Mouse (Mus musculus) hindbrain, embryonic 15.5 days (tissue): ENCODE data around the gene Fads6. TPM values are rescaled to one million over a fixed set of nuclear protein-coding genes. Genes with fewer than 3 reads are reported as not detected.

ENCODE experiments used
- ATAC-seq: fragments of 200-750 bp; cut with Nextera tagmentation; 2 replicates; pipeline ENCODE4 v1.8.0; 2017; ENCODE audit warnings: low read depth, moderate number of reproducible peaks, moderate TSS enrichment; ENCODE audit not compliant: low FRiP score
- H3K27ac ChIP-seq: fragments of 300-500 bp; sonication (generic); replicated peaks from 2 replicates; pipeline ENCODE4 v1.5.1; 2015; ENCODE audit warnings: mild to moderate bottlenecking, inconsistent platforms
- H3K27me3 ChIP-seq: fragments of 300-500 bp; sonication (generic); 2 replicates; pipeline ENCODE4 v1.6.1; 2015; ENCODE audit warnings: control low read depth, inconsistent platforms
- H3K36me3 ChIP-seq: fragments of 300-500 bp; sonication (generic); 2 replicates; pipeline ENCODE4 v1.6.1; 2015; ENCODE audit warnings: control low read depth, inconsistent platforms
- H3K4me1 ChIP-seq: fragments of 300-500 bp; sonication (generic); replicated peaks from 2 replicates; pipeline ENCODE4 v1.6.1; 2015; ENCODE audit warnings: control low read depth, inconsistent platforms
- H3K4me2 ChIP-seq: fragments of 300-500 bp; sonication (generic); 2 replicates; pipeline ENCODE4 v1.6.1; 2015; ENCODE audit warnings: moderate library complexity, mild to moderate bottlenecking, inconsistent platforms
- H3K4me3 ChIP-seq: fragments of 300-500 bp; sonication (generic); 2 replicates; pipeline ENCODE4 v1.5.1; 2015; ENCODE audit warnings: mild to moderate bottlenecking, inconsistent platforms
- H3K9ac ChIP-seq: fragments of 300-500 bp; sonication (generic); 2 replicates; pipeline ENCODE4 v1.6.1; 2015; ENCODE audit warnings: inconsistent platforms
- H3K9me3 ChIP-seq: fragments of 300-500 bp; sonication (generic); 2 replicates; pipeline ENCODE4 v1.6.1; 2016; ENCODE audit warnings: control low read depth, inconsistent platforms
- WGBS: fragments of 180-500 bp; shearing (Covaris S2); methylation state at CpG from one replicate; pipeline ENCODE4 v1.1.7; 2015; 5-methylcytosine and 5-hydroxymethylcytosine counted together
- microRNA-seq: library from miRNA; unstranded; fragments of <30 nt; microRNA quantifications from one replicate; pipeline ENCODE4, GENCODE M21; 2016
- polyA plus RNA-seq: library from polyadenylated mRNA; unstranded; fragments of >200 nt; fragmentation: Nextera tagmentation; extraction: Ambion mirVana; gene quantifications from 2 replicates; pipeline ENCODE4 v1.2.1, GENCODE M21; 2015

Gene Fads6
- polyA plus RNA-seq, 1 experiment from 2014 or later, result 1.3 TPM

- H3K27ac ChIP-seq, result peak overlapping the region; percentile 32; the same call in 1 of the 2 replicates
- H3K9me3 ChIP-seq, result no peaks in the 10 kb centered on the region
- no peak overlapping the region for H3K4me3 ChIP-seq
- 55% methylated on average over 14 of the region's 14 CpGs for WGBS
- ATAC-seq, result no peak
- no peaks in the 10 kb centered on the region for H3K36me3 ChIP-seq
- H3K27me3 ChIP-seq, result 0 out of 2 replicates have a peak, but pooled peaks cover 7% of the 10 kb centered on the region
- no peak overlapping the region for H3K4me2 ChIP-seq
- H3K4me1 ChIP-seq, result peaks cover 78% of the 10 kb centered on the region
- no peak overlapping the region for H3K9ac ChIP-seq
Observed at GRCm38 (mm10) chr11:115231168-115231915, 66.1 kb downstream of the Fads6 start.

Small RNA genes within 50 kb of the gene (microRNA-seq; reads per million reads assigned to microRNA genes)
- gene Gm25837, result not detected

Other genes starting within 250 kb of the Fads6 start
- gene Cd300ld3, start 249.3 kb downstream of the Fads6 start, polyA plus RNA-seq, result not detected in 2 replicates
- not detected in 2 replicates for gene Cd300e, start 235.5 kb downstream of the Fads6 start, polyA plus RNA-seq
- 0.62 and 0.77 TPM in 2 replicates for gene Rab37, start 206.2 kb downstream of the Fads6 start, polyA plus RNA-seq
- gene Cd300lf, start 163.7 kb downstream of the Fads6 start, polyA plus RNA-seq, result 0.17 and 0.34 TPM in 2 replicates
- gene Slc9a3r1, start 134.3 kb downstream of the Fads6 start, polyA plus RNA-seq, result 68.7 and 70.2 TPM in 2 replicates
- gene Tmem104, start 110.2 kb downstream of the Fads6 start, polyA plus RNA-seq, result 15.1 and 17.5 TPM in 2 replicates
- gene Nat9, start 109.8 kb downstream of the Fads6 start, polyA plus RNA-seq, result 19.1 and 20.4 TPM in 2 replicates
- gene Grin2c, start 30.4 kb downstream of the Fads6 start, polyA plus RNA-seq, result 0.64 and 0.73 TPM in 2 replicates
- 21.3 and 21.6 TPM in 2 replicates for gene Fdxr, start 20.6 kb downstream of the Fads6 start, polyA plus RNA-seq
- 0.07 and 0.34 TPM in 2 replicates for gene Otop2, start 9.5 kb upstream of the Fads6 start, polyA plus RNA-seq
- gene Ush1g, start 24.4 kb upstream of the Fads6 start, polyA plus RNA-seq, result 0.06 and 0.38 TPM in 2 replicates
- gene Otop3, start 37.1 kb upstream of the Fads6 start, polyA plus RNA-seq, result 2.2 and 2.3 TPM in 2 replicates
- gene Hid1, start 70.1 kb upstream of the Fads6 start, polyA plus RNA-seq, result 57.2 and 62.4 TPM in 2 replicates
- gene Cdr2l, start 84.3 kb upstream of the Fads6 start, polyA plus RNA-seq, result 25.0 and 27.0 TPM in 2 replicates
- 180 and 190 TPM in 2 replicates for gene Mrpl58, start 106.1 kb upstream of the Fads6 start, polyA plus RNA-seq
- 877 and 940 TPM in 2 replicates for gene Atp5h, start 122.3 kb upstream of the Fads6 start, polyA plus RNA-seq
- 23.6 and 26.2 TPM in 2 replicates for gene Kctd2, start 122.5 kb upstream of the Fads6 start, polyA plus RNA-seq
- gene Trim80, start 142.9 kb upstream of the Fads6 start, polyA plus RNA-seq, result not detected in 2 replicates
- gene Slc16a5, start 164.8 kb upstream of the Fads6 start, polyA plus RNA-seq, result 0.17 and 0.24 TPM in 2 replicates
- 16.3 and 18.2 TPM in 2 replicates for gene Armc7, start 178.0 kb upstream of the Fads6 start, polyA plus RNA-seq
- 88.4 and 101 TPM in 2 replicates for gene Nt5c, start 194.2 kb upstream of the Fads6 start, polyA plus RNA-seq
- 1,345 and 1,399 TPM in 2 replicates for gene Jpt1, start 216.7 kb upstream of the Fads6 start, polyA plus RNA-seq
- 917 and 959 TPM in 2 replicates for gene Sumo2, start 238.6 kb upstream of the Fads6 start, polyA plus RNA-seq